Mouse (Mus musculus) CD4-positive, CD25-positive, alpha-beta regulatory T cell, adult 4 months (primary cell): ENCODE data around the gene Ripor1. TPM values are rescaled to one million over a fixed set of nuclear protein-coding genes. Genes with fewer than 3 reads are reported as not detected.

Experiments used
- ATAC-seq: one replicate; pipeline ENCODE4 v1.8.0; 2017
- polyA plus RNA-seq, 2 experiments: library from polyadenylated mRNA; unstranded; fragments of 100-300 nt; shearing (Covaris generic); gene quantifications; one replicate each; pipeline ENCODE4 v1.2.1; 2017

Gene Ripor1
- polyA plus RNA-seq, 2 experiments from 2014 or later = 7.8 to 12.6 TPM

DNA sequence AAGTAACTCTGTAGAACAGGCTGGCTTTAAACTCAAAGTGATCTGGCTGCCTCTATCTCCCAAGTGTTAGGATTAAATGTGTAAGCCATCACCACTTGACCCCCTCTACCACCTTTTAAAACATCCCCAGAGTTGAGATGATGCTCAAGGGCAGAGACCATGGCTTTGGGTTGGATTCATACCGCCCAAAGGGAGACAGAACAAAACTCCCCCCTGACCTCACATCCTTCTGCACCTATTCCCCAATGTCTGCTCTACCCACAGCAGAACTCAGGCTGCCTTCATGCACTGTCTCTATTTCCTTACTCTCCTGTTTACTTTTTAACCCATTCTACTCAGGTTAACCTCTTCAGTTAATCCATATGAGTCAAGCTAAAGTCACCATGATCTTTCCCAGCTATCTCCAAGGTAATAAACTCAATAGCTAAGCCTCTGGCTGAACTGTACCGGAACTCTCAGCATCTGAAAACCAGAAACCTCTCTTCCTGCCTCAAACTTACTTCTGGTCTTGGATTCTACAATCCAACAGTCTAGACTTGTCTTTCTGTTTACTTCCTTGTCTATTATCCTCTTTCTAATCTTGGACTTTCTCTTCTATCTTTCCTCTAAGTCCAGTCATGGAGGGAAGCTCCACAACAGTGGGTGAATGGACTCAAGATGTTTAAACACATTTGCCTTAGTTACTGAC, 29.9 kb downstream of the Ripor1 start:
- no peak for ATAC-seq

DNA sequence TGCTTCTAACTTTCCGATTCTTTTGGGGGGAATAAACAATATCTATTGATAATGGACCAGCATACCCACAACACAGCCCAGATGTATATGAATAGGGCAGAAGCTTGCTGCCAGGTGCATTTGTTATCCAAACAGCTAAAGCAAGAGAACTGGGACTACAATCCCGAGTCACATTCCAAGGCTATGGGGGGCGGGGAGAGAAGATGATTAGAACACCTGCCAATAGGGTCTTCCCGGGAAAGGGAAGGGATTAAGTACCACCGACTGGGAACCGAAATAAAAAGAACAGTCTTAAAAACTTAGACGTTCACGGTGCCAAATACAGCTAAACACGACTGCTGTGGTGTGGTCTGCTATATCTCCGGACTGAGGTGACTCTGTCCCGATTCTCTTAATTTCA, 30.4 kb downstream of the Ripor1 start:
- no peak for ATAC-seq

DNA sequence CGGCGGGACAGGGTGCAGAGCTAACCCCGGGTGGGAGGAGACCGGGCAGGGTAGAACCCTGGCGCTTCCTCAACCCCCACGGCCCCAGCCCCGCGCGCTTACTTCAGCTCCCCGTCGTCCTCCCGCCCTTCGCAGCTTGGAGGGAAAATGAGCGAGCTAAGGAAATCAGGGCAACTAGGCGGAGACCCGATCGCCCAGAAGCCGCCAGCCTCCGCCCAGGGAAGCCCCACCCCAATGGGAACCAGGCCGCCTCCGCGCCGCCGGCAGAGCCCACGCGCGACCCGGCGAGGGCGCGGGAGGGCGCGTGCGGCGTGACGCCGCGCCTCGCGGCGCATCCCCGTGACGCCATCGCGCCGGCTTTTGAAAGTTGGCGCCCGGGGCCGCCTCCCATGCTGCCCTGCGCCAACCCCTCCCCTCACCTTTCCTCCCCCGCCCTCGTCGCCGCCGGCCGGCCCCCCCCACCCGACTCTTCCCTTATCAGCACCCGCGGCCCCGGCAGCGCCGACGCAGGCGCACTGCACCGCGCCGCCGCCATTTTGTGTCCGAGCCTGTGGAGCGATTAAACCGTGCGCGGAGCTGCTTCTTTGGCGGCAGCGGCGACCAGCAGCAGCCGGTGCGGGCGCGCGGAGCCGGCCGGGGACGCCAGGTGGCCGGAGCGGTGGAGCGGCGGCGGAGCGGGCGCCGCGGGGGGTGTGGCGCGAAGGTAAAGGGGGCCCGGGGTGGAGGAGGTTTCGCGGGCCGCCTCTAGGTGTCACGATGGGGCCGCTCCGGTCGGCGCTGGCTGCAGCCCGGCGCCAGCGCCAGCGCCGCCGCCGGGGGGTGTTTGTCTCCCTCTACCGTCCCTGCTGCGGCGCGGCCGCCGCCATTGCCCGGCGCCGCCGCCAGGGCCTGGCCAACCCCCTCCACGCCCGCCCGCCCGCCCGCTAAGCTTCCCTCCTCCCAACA, 31.2 kb downstream of the Ripor1 start, which contains the start of gene Ctcf:
Gene Ctcf, plus strand, starts transcription at position 551 of the 945 bp plus-strand sequence.
- peak; percentile 67 for ATAC-seq

DNA sequence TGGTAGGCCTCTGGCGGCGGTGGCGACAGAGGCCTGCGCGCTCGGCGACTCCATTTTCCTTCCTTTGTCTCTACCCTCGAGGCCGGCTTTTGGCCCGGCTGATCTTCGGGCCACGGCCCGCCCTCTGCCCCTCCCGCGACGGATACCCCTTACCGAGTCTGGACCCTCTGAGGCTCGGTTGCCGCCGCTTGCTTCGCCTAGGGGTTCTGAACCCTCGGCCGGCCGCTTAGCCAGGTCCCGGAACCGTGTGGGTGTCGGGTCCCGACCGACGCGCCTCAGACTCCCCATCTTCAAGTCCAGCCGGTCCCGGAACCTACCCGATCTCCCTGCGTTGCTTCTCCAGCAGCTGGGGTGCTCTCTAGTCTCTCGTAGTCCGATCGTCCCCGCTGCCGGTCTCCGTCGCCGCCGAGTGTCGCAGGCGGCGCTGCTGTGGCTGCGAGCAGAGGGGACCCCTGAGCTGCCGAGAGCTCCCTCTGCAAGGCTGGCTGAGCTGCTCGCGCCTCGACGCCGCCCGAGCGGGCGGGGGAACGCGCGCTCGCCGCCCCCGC, 32.0 kb downstream of the Ripor1 start, which contains the start of gene Agrp:
Gene Agrp, minus strand, starts transcription at position 431 of the 548 bp plus-strand sequence.
- peak; percentile 6 for ATAC-seq

DNA sequence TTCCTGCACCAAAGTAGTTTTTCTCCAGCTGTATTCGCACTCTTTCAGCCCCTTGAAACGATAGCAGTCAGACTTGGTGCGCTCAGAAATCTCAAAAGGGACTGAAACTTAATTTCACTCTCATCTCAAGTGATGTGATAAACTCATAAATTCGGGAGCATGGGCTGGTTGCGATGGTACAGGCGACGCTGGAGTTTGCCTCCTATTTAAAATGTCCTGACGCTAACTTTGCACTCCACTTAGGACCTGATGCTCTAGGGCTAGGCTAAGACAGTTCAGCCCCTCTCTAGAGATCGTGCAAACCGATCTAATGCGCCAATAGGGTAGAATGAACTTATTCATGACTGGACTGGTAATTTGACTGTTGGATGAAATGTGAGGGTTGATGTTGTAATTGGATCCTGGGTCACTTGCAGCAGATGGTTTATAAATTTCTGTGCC, 32.6 kb downstream of the Ripor1 start:
- no peak for ATAC-seq

DNA sequence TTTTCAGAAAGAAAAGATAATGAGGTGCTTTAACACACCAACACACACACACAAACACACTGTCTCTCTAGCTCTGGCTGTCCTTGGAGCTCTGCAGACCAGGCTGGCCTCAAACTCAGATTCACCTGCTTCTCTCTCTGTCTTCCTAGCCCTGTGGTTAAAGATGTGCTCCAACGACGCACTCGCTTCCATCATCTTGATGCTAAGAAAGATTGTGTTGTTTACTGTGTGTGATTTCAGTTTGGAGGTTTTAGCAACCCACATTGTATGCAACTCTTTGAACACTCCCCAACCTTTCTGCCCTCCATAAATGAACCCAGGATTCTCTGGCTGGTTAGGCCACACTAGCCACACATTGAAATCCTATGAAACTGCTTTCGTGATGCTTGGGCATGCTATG, 33.5 kb downstream of the Ripor1 start:
- ATAC-seq = no peak

DNA sequence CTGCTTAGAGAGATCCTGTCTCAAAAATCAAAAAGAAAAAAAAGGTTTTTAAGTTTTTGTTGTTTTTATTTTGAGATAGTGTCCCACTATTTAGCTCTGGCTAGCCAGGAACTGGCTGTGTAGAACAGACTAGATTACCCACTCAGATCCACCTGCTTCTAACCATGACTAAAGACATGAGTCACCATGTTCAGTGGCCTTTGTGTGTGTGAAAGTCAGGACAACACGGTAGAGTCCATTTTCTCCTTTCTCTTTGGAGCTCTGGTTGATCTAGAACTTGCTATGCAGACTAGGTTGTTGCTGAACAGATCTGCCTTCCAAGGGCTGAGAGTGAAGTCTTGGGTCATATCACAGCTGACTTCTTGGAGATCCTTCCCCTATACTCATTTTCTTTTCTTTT, 34.8 kb downstream of the Ripor1 start:
- no peak for ATAC-seq

DNA sequence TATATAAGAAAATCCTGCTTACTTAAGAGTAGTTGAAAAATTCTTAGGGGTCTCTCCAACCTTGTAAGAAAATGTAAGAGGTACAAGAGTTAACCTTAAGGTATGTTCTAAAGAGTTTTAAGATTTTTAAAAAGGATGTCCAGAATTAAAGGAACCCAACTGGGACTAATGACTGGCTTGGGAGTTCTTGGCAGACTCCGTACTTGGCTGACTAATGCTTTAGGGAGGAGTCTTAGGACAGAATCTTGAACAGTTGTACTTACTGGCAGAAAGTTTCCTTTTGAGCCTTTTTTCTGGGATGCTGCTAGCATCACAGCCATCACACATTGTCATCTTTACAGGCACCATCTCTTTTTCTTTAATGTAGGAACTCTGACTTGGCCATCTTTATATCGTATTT, 35.5 kb downstream of the Ripor1 start:
- no peak for ATAC-seq

DNA sequence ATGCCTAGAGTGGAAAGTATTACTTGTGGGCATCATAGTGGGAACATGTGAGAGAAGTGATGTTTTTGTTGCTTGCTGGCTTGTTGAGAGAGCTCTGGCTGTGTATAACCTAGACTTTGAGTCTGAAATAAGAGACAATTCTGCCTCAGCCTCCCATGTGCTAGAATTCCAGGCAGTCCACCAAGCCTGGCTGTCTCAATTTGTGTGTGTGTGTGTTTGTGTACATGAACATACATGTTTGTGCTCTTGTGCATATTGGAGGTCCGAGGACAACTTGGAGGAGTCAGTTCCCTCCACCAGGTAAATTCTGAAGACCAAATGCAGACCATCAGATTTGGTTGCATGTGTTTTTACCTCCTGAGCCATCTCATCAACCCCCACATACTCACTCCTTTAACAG, 40.1 kb downstream of the Ripor1 start:
- ATAC-seq = no peak

DNA sequence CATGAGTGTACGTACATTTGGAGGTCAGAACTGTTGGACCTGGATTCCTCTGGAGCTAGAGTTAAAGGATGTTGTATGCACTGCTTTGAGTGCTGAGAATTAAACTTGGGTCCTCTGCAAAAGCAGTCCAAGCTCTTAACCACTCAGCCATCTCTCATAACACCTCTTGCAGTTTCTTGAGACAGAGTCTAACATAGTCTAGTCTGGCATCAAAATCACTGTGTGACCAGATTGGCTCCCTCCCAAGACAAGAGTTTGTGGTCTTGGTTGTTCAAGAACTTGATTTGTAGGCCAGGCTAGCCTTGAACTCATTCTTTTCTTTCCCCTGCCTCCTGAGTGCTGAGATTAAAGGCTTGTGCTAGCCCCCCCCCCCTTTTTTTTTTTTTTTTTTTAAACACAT, 43.9 kb downstream of the Ripor1 start:
- ATAC-seq = no peak

DNA sequence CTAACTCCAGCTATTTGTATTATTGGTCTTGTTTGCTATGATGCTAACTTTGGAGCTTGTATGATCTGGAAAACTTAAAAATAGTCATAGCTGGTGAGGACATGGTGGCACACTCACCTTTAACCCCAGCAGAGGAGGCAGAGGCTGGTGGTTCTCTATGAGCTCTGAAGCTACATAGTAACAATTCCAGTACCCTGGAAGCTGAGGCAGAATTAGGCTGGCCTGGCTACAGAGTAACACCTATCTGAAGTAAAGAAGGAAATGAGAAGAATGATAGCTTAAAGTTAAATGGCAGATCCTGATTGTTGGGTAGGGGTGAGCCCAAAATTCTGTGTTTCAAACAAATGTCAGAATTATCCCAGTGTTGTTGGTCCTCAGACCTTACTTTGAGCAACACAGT, 52.6 kb downstream of the Ripor1 start:
- no peak for ATAC-seq

DNA sequence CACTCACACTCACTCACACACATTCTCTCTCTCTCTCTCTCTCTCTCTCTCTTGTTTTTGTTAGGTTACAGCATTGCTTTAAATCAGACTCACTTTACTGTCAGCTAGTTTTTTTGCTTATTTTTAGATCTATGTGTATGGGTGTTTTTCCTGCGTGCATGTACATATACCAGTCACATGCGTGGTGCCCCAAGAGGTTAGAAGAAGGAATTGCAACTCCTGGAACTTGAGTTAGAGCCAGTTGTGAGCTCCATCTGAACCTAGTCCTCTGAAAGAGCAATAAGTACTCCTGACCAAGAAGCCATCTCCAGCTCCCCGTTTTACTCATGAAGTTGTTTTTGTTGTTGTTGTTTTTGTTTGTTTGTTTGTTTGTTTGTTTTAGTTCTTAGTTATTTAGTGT, 56.1 kb downstream of the Ripor1 start:
- ATAC-seq = peak; percentile 89

Other genes with a start within 250 kb of the Ripor1 start
- gene Plekhg4, start 232.0 kb upstream of the Ripor1 start, polyA plus RNA-seq = not detected
- gene Kctd19, start 191.8 kb upstream of the Ripor1 start, polyA plus RNA-seq = not detected
- not detected for gene Lrrc36, start 191.7 kb upstream of the Ripor1 start, polyA plus RNA-seq
- gene Tppp3, start 133.7 kb upstream of the Ripor1 start, polyA plus RNA-seq = 1 to 10 TPM; 1.2 to 1.4 TPM
- 1 to 10 TPM in 1 of 2 experiments, under 1 TPM in 1; 0.97 to 1.5 TPM for gene Zdhhc1, start 108.4 kb upstream of the Ripor1 start, polyA plus RNA-seq
- gene Hsd11b2, start 86.5 kb upstream of the Ripor1 start, polyA plus RNA-seq = not detected
- 10 to 100 TPM; 33.7 to 36.8 TPM for gene Atp6v0d1, start 39.2 kb upstream of the Ripor1 start, polyA plus RNA-seq
- 10 to 100 TPM; 53.5 to 69.1 TPM for gene Ctcf, start 31.3 kb downstream of the Ripor1 start, polyA plus RNA-seq
- gene Agrp, start 32.1 kb downstream of the Ripor1 start, polyA plus RNA-seq = 1 to 10 TPM in 1 of 2 experiments, under 1 TPM in 1; 0.99 to 2.3 TPM
- gene Carmil2, start 81.0 kb downstream of the Ripor1 start, polyA plus RNA-seq = 1 to 10 TPM; 5.0 to 8.1 TPM
- 100 to 1,000 TPM in 1 of 2 experiments, 10 to 100 TPM in 1; 70.0 to 102 TPM for gene Acd, start 95.8 kb downstream of the Ripor1 start, polyA plus RNA-seq
- 10 to 100 TPM; 10.1 to 13.9 TPM for gene Pard6a, start 95.9 kb downstream of the Ripor1 start, polyA plus RNA-seq
- gene 4933405L10Rik, start 102.4 kb downstream of the Ripor1 start, polyA plus RNA-seq = not detected
- gene Enkd1, start 103.0 kb downstream of the Ripor1 start, polyA plus RNA-seq = 1 to 10 TPM; 2.7 to 2.8 TPM
- 1 to 10 TPM; 2.6 to 3.7 TPM for gene Gfod2, start 153.4 kb downstream of the Ripor1 start, polyA plus RNA-seq
- gene Ranbp10, start 222.1 kb downstream of the Ripor1 start, polyA plus RNA-seq = 1 to 10 TPM; 7.6 to 10.0 TPM
- gene Tsnaxip1, start 222.5 kb downstream of the Ripor1 start, polyA plus RNA-seq = under 1 TPM in 1 of 2 experiments, not detected in 1; 0.19 TPM
- gene Cenpt, start 248.0 kb downstream of the Ripor1 start, polyA plus RNA-seq = 10 to 100 TPM; 14.1 to 23.3 TPM
- gene Thap11, start 249.9 kb downstream of the Ripor1 start, polyA plus RNA-seq = 1 to 10 TPM; 4.5 to 6.0 TPM